In genomic region chr14:54143828-54144227, GRCm38 (mm10) we compare ENCODE assay signal across 16 mouse cellular contexts.
A peak's percentile ranks its signal among the peaks of the same experiment; 100 is the strongest.
DNase-seq lines count a peak whose midpoint lies in the region; ATAC-seq lines count a peak whose summit lies in the region.
"Had no signal": no experiment of that assay in that cellular context is flagged by ENCODE, and none has a peak within 500 bp of the region (broad histone marks: within the 10 kb centered on the region; RNA-seq: fewer than 3 reads in every experiment).

No protein-coding gene starts in this region.

- DNase-seq in cerebellum, postnatal 10 days = peak; percentile 85 to 90
- no peak for DNase-seq in cerebellum, adult 18-20 months
- DNase-seq in hindbrain, embryonic 11.5 days (ENCODE audit: low spot score) = no peak
- DNase-seq in midbrain, embryonic 11.5 days (ENCODE audit: low spot score, missing footprints) = no peak
- DNase-seq in NIH3T3 (ENCODE audit: low read depth) = peak; percentile 5
- DNase-seq in kidney, postnatal 10 days = no peak
- DNase-seq: adrenal gland, postnatal 10 days; heart, postnatal 10 days; kidney, postnatal 14 days; thymus, adult 18-20 months had no signal

- no peak overlapping the region for H3K4me3 ChIP-seq in hindbrain, embryonic 13.5 days
- H3K4me3 ChIP-seq in hindbrain, embryonic 11.5 days (ENCODE audit: low read depth, low read length) = no peak overlapping the region
- H3K4me3 ChIP-seq in midbrain, embryonic 13.5 days (replicated peaks) = no peak overlapping the region
- H3K4me3 ChIP-seq in midbrain, embryonic 11.5 days (ENCODE audit: low read depth, low read length) = no peak overlapping the region
- H3K4me3 ChIP-seq: embryonic facial prominence, embryonic 13.5 days; left cerebral cortex, adult 2 months; liver, embryonic 12.5 days had no signal

- H3K9me3 ChIP-seq in hindbrain, embryonic 13.5 days = no peaks in the 10 kb centered on the region
- H3K9me3 ChIP-seq in hindbrain, embryonic 11.5 days (ENCODE audit: control insufficient read depth, low read length) = no peaks in the 10 kb centered on the region
- no peaks in the 10 kb centered on the region for H3K9me3 ChIP-seq in midbrain, embryonic 13.5 days
- H3K9me3 ChIP-seq in midbrain, embryonic 11.5 days (ENCODE audit: control insufficient read depth, low read length) = no peaks in the 10 kb centered on the region
- H3K9me3 ChIP-seq: embryonic facial prominence, embryonic 13.5 days; liver, embryonic 12.5 days had no signal

- ATAC-seq in hindbrain, embryonic 13.5 days (ENCODE audit: low FRiP score) = peak; percentile 80
- no peak for ATAC-seq in hindbrain, embryonic 11.5 days (ENCODE audit: low FRiP score)
- ATAC-seq in midbrain, embryonic 13.5 days = peak; percentile 76
- no peak for ATAC-seq in midbrain, embryonic 11.5 days (ENCODE audit: low FRiP score)
- ATAC-seq: intestine, embryonic 16.5 days; liver, embryonic 12.5 days had no signal

- peaks cover 16% of the 10 kb centered on the region for H3K4me1 ChIP-seq in hindbrain, embryonic 13.5 days (replicated peaks)
- H3K4me1 ChIP-seq in hindbrain, embryonic 11.5 days (replicated peaks; ENCODE audit: control insufficient read depth, insufficient read depth, low read length) = no peaks in the 10 kb centered on the region
- peaks cover 18% of the 10 kb centered on the region for H3K4me1 ChIP-seq in midbrain, embryonic 13.5 days (replicated peaks)
- H3K4me1 ChIP-seq in midbrain, embryonic 11.5 days (ENCODE audit: control insufficient read depth, insufficient read depth, low read length) = peaks cover 8% of the 10 kb centered on the region
- H3K4me1 ChIP-seq: embryonic facial prominence, embryonic 13.5 days had no signal

- H3K4me2 ChIP-seq in hindbrain, embryonic 13.5 days = no peak overlapping the region
- H3K4me2 ChIP-seq in hindbrain, embryonic 11.5 days (replicated peaks; ENCODE audit: low read depth, low read length) = no peak overlapping the region
- no peak overlapping the region for H3K4me2 ChIP-seq in midbrain, embryonic 13.5 days (replicated peaks)
- no peak overlapping the region for H3K4me2 ChIP-seq in midbrain, embryonic 11.5 days
- H3K4me2 ChIP-seq: embryonic facial prominence, embryonic 13.5 days; liver, embryonic 12.5 days had no signal

- WGBS in hindbrain, embryonic 13.5 days = 56% methylated on average over 1 of the region's 1 CpGs
- 40% methylated on average over 1 of the region's 1 CpGs for WGBS in hindbrain, embryonic 11.5 days
- WGBS in midbrain, embryonic 13.5 days = 63% methylated on average over 1 of the region's 1 CpGs
- WGBS in midbrain, embryonic 11.5 days = 67% methylated on average over 1 of the region's 1 CpGs

- H3K27me3 ChIP-seq in hindbrain, embryonic 13.5 days = no peaks in the 10 kb centered on the region
- no peaks in the 10 kb centered on the region for H3K27me3 ChIP-seq in hindbrain, embryonic 11.5 days (ENCODE audit: control insufficient read depth, insufficient read depth, low read length)
- H3K27me3 ChIP-seq in midbrain, embryonic 13.5 days = no peaks in the 10 kb centered on the region
- no peaks in the 10 kb centered on the region for H3K27me3 ChIP-seq in midbrain, embryonic 11.5 days (ENCODE audit: control insufficient read depth, insufficient read depth, low read length)
- H3K27me3 ChIP-seq: embryonic facial prominence, embryonic 13.5 days; liver, embryonic 12.5 days had no signal

- no peaks in the 10 kb centered on the region for H3K36me3 ChIP-seq in hindbrain, embryonic 13.5 days
- H3K36me3 ChIP-seq in hindbrain, embryonic 11.5 days (ENCODE audit: control insufficient read depth, insufficient read depth, low read length) = no peaks in the 10 kb centered on the region
- H3K36me3 ChIP-seq in midbrain, embryonic 13.5 days = no peaks in the 10 kb centered on the region
- no peaks in the 10 kb centered on the region for H3K36me3 ChIP-seq in midbrain, embryonic 11.5 days (ENCODE audit: control insufficient read depth, insufficient read depth, low read length)
- H3K36me3 ChIP-seq: embryonic facial prominence, embryonic 13.5 days; liver, embryonic 12.5 days had no signal

- H3K9ac ChIP-seq in hindbrain, embryonic 13.5 days = no peak overlapping the region
- no peak overlapping the region for H3K9ac ChIP-seq in hindbrain, embryonic 11.5 days (ENCODE audit: low read depth, low read length)
- H3K9ac ChIP-seq in midbrain, embryonic 13.5 days (replicated peaks) = no peak overlapping the region
- no peak overlapping the region for H3K9ac ChIP-seq in midbrain, embryonic 11.5 days (ENCODE audit: low read length)
- H3K9ac ChIP-seq: embryonic facial prominence, embryonic 13.5 days; liver, embryonic 12.5 days had no signal

- H3K27ac ChIP-seq in hindbrain, embryonic 13.5 days = no peak overlapping the region
- H3K27ac ChIP-seq in hindbrain, embryonic 11.5 days (ENCODE audit: low read depth, low read length) = no peak overlapping the region
- no peak overlapping the region for H3K27ac ChIP-seq in midbrain, embryonic 13.5 days
- no peak overlapping the region for H3K27ac ChIP-seq in midbrain, embryonic 11.5 days (ENCODE audit: low read depth, low read length)
- H3K27ac ChIP-seq: embryonic facial prominence, embryonic 13.5 days; left cerebral cortex, adult 2 months; liver, embryonic 12.5 days had no signal

Comparison
In these comparisons a context has a peak if more than half of its experiments do, and no peak if none do; other contexts are left out.
1. DNase-seq: peak in cerebellum, postnatal 10 days (2 of 2) and NIH3T3 (single experiment); none in cerebellum, adult 18-20 months (0 of 2), hindbrain, embryonic 11.5 days (single experiment), midbrain, embryonic 11.5 days (single experiment) and kidney, postnatal 10 days (single experiment).
2. ATAC-seq: peak in hindbrain, embryonic 13.5 days (single experiment) and midbrain, embryonic 13.5 days (single experiment); none in hindbrain, embryonic 11.5 days (single experiment) and midbrain, embryonic 11.5 days (single experiment).